Mouse (Mus musculus) kidney, embryonic 16.5 days (tissue): Measurements from ENCODE around the gene Osgin1. TPM values are rescaled to one million over a fixed set of nuclear protein-coding genes. Genes with fewer than 3 reads are reported as not detected.

Source experiments
- ATAC-seq: fragments of 200-750 bp; cut with Nextera tagmentation; 2 replicates; pipeline ENCODE4 v1.8.0; 2017; ENCODE audit warnings: moderate TSS enrichment; ENCODE audit not compliant: low FRiP score, low TSS enrichment
- H3K27ac ChIP-seq: fragments of 300-500 bp; sonication (generic); 2 replicates; pipeline ENCODE4 v1.5.1; 2014; ENCODE audit warnings: low read length
- H3K27me3 ChIP-seq: fragments of 300-500 bp; sonication (generic); 2 replicates; pipeline ENCODE4 v1.6.1; 2014; ENCODE audit warnings: low read length, control low read depth, mixed read lengths; ENCODE audit not compliant: insufficient read depth
- H3K36me3 ChIP-seq: fragments of 300-500 bp; sonication (generic); 2 replicates; pipeline ENCODE4 v1.6.1; 2014; ENCODE audit warnings: low read length, control low read depth, mixed read lengths; ENCODE audit not compliant: insufficient read depth
- H3K4me1 ChIP-seq: fragments of 300-500 bp; sonication (generic); 2 replicates; pipeline ENCODE4 v1.6.1; 2014; ENCODE audit warnings: low read length, control low read depth, mixed read lengths; ENCODE audit not compliant: insufficient read depth
- H3K4me2 ChIP-seq: fragments of 300-500 bp; sonication (generic); replicated peaks from 2 replicates; pipeline ENCODE4 v1.6.1; 2014; ENCODE audit warnings: low read depth, low read length
- H3K4me3 ChIP-seq: fragments of 300-500 bp; sonication (generic); 2 replicates; pipeline ENCODE4 v1.5.1; 2014; ENCODE audit warnings: mild to moderate bottlenecking, low read length
- H3K9ac ChIP-seq: fragments of 300-500 bp; sonication (generic); replicated peaks from 2 replicates; pipeline ENCODE4 v1.6.1; 2014; ENCODE audit warnings: low read length
- H3K9me3 ChIP-seq: fragments of 300-500 bp; sonication (generic); 2 replicates; pipeline ENCODE4 v1.6.1; 2016; ENCODE audit warnings: low read length, control low read depth
- WGBS: fragments of 180-500 bp; shearing (Covaris S2); extraction: QIAGEN DNeasy Blood & Tissue Kit; methylation state at CpG from one replicate; pipeline ENCODE4 v1.1.7; 2014; 5-methylcytosine and 5-hydroxymethylcytosine counted together
- polyA plus RNA-seq: library from polyadenylated mRNA; unstranded; fragments of >200 nt; fragmentation: Nextera tagmentation; extraction: Ambion mirVana; gene quantifications from 2 replicates; pipeline ENCODE4 v1.2.1, GENCODE M21; 2015

Osgin1 gene
- polyA plus RNA-seq, 1 experiment from 2014 or later, result 3.6 TPM

DNA sequence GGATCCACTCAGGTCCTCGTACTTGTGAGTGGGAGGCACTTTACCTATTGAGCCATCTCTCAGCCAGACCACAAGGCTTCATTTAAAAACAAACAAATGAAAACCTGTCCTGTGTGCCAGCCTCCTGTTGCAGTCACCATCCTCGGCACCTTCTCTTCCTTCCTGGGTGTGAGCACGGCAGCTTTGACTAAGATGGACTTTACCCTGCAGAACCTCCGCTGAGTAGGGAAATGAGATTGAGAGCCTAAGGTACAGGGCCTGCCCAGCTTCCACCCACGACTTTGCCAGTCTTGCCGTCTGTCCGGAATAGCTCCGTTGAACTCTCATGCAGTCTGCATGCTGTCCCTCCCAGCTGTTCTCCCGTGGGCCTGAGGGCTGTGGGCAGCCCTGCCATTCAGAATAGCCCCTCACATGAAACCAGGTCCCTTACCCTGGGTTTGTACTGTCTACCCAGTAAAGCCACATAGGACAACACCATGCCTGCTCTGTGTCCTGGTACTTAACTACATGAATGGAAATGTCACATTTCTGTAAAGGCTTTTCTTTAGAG is 33.7 kb upstream of the Osgin1 start:
- Histone ChIP-seq H3K36me3 (peaks cover 7% of the 10 kb centered on the region; the same call in 1 of the 2 replicates), H3K4me2 (no peak overlapping the region), H3K4me3 (no peak overlapping the region), H3K9me3 (no peaks in the 10 kb centered on the region), H3K9ac (no peak overlapping the region), H3K27me3 (no peaks in the 10 kb centered on the region), H3K4me1 (peaks cover 19% of the 10 kb centered on the region), H3K27ac (no peak overlapping the region)
- no peak for ATAC-seq
- WGBS, result 74% methylated on average over 9 of the region's 9 CpGs

DNA sequence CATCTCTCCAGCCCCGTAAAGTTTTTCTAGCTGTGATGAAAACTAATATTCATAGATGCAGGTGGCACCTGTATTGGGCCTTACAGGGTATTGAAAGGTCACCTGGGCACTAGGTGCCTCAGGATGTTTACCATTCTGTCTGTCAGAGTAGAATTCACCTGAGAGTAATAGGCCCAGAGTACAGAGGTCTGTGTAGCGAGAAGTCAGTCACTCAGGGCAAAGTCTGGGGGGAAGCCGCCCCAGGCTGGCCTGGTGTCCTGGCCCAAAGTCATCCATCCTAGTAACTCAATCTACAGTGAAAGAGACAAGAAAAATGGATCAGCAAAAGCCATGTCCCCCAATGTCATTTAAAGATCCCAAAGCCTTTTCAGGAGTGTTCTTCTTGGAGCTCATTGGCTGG is 33.0 kb upstream of the Osgin1 start:
- no peak for ATAC-seq
- Histone ChIP-seq H3K4me2 (no peak overlapping the region), H3K27ac (no peak overlapping the region), H3K36me3 (peaks cover 8% of the 10 kb centered on the region; the same call in 1 of the 2 replicates), H3K4me1 (peaks cover 12% of the 10 kb centered on the region), H3K9ac (no peak overlapping the region), H3K9me3 (no peaks in the 10 kb centered on the region), H3K4me3 (no peak overlapping the region), H3K27me3 (no peaks in the 10 kb centered on the region)
- 91% methylated on average over 3 of the region's 3 CpGs for WGBS

DNA sequence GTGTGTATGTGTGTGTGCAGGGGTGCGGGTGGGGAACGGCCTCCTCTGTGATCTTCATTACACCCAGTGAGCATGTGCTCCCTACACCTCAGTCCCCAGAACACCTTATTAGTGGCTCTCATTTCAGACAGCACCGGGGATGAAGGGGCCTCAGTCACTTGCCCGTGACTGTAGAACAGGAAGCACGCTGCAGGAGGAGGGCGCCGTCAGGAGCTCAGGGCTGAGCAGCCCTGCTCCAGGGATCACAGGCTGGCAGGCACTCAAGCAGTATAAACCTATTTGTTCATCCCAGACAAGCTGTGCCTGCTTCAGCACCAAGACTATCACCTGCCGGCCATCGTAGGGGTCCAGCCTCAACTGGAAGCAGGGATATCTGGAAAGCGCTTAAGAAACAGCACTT is 30.0 kb upstream of the Osgin1 start:
- Histone ChIP-seq H3K9me3 (no peaks in the 10 kb centered on the region), H3K4me2 (no peak overlapping the region), H3K27ac (no peak overlapping the region), H3K27me3 (no peaks in the 10 kb centered on the region), H3K9ac (no peak overlapping the region), H3K4me1 (0 out of 2 replicates have a peak, but pooled peaks cover 11% of the 10 kb centered on the region), H3K4me3 (no peak overlapping the region), H3K36me3 (peaks cover 21% of the 10 kb centered on the region; the same call in 1 of the 2 replicates)
- 42% methylated on average over 10 of the region's 10 CpGs for WGBS
- ATAC-seq, result peak; percentile 79

DNA sequence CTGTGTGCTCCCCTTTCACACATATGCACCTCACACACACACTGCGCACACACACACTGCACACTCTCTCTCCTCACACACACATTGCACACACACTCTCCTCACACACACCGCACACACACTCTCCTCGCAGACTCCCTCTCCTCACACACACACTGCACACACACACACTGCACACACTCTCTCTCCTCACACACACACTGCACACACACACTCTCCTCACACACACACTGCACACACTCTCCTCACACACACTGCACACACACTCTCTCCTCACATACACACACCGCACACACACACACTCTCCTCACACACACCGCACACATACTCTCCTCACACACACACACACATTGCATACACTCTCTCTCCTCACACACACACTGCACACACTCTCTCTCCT is 29.3 kb upstream of the Osgin1 start:
- Histone ChIP-seq H3K4me1 (0 out of 2 replicates have a peak, but pooled peaks cover 11% of the 10 kb centered on the region), H3K4me2 (no peak overlapping the region), H3K4me3 (no peak overlapping the region), H3K36me3 (peaks cover 25% of the 10 kb centered on the region; the same call in 1 of the 2 replicates), H3K9me3 (no peaks in the 10 kb centered on the region), H3K27ac (no peak overlapping the region), H3K27me3 (no peaks in the 10 kb centered on the region), H3K9ac (no peak overlapping the region)
- no peak for ATAC-seq
- 97% methylated on average over 5 of the region's 5 CpGs for WGBS

DNA sequence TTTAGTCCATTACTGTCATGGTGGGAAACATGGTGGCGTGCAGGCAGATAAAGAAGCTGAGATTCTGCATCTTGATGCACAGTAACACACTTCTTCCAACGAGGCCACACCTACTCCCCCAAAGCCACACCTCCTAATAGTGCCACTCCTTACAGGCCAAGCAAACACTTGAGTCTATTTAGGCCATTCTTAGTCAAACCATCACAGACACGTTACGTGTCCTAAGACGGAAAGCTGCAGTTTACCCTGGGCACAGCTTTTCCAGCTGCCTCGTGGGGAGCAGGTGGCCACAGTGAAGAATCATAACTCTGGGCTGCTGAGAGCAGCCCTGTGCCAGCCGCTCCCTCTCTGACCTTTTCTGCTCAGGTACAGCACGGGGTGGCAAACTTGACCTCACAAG is 25.6 kb upstream of the Osgin1 start:
- 84% methylated on average over 8 of the region's 8 CpGs for WGBS
- H3K4me2 ChIP-seq, result no peak overlapping the region
- ATAC-seq, result no peak

DNA sequence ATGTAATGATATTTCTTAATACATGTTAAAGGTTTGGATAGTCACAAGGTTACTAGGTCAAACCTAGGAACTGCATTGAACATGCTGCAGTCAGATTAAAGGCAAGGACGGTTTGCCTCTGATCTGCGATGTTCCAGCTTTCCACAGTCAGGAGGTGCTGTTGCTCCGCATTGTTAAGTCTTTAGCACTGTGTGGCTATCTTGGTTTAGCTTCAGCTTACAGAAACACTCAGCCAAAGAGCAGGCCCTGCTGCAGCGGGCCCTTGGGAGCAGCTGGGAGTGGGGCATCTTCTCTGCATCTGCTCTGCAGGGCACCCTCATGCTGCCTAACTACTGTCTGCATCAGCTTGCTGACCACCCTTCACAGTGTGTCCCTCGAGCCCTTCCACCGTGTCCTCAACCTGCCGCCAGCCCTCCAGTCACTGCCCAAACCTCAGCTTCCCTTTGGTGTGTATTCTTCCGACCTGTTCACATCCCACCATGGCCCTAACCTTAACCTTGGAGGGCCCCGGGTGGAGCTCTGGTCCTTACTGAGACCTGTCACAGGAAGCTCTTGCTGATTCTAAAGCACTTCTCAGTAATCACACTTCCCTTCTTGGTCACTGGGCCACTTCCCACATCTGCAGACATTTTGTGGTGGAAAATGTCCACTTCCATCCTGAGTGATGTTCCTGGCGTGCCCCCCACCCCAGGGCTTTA is 21.7 kb upstream of the Osgin1 start:
- Histone ChIP-seq H3K9me3 (no peaks in the 10 kb centered on the region), H3K4me3 (no peak overlapping the region), H3K36me3 (peaks cover 36% of the 10 kb centered on the region), H3K9ac (no peak overlapping the region), H3K27me3 (no peaks in the 10 kb centered on the region), H3K4me2 (no peak overlapping the region), H3K27ac (no peak overlapping the region), H3K4me1 (no peaks in the 10 kb centered on the region)
- WGBS, result 58% methylated on average over 10 of the region's 10 CpGs
- 0 out of 2 replicates have a peak, but pooled peaks have one; percentile 3 for ATAC-seq

More for the DNA sequence above, 25.6 kb upstream of the Osgin1 start:
- Histone ChIP-seq H3K4me3 (no peak overlapping the region), H3K36me3 (peaks cover 42% of the 10 kb centered on the region), H3K4me1 (0 out of 2 replicates have a peak, but pooled peaks cover 8% of the 10 kb centered on the region), H3K27me3 (no peaks in the 10 kb centered on the region), H3K9me3 (no peaks in the 10 kb centered on the region), H3K9ac (no peak overlapping the region), H3K27ac (no peak overlapping the region)

DNA sequence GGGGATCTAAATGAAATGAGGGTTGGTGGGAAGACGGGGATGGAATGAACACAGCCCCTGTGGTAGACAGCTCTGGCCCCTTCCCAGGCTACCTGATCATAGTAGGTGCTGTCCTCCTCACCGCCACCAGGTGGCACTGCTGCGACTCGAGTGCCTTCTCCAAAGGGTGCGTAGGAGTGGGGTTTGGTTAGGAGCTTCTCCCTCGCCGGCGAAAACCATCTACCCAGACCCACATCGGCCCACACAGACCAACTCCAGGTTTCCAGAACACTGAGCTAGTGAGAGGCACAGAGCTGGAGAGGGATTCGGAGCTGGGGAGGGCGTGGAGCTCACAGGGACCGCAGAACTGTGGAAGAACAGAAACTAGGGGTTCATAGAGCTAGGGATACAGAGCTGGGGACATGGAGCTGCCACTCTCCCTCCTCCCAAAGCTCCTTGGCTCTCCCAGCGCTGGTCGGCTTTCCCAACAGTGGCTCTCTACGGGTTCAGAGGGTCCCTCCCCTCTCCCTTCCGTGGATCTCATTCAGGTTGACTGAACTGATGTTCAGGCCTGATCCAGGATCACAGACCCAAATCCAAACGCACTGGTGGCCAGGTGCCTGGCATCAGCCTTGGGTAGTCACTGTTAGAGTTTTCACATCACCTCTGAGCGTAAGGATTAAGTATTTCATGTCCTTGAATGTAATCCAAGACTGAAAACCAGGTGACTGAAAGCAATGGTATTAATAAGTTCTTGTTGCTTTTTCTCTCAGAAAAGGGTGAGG is 21.0 kb upstream of the Osgin1 start:
- Histone ChIP-seq H3K27me3 (no peaks in the 10 kb centered on the region), H3K36me3 (peaks cover 31% of the 10 kb centered on the region), H3K27ac (no peak overlapping the region), H3K4me2 (peak overlapping the region; percentile 53), H3K9me3 (no peaks in the 10 kb centered on the region), H3K9ac (peak overlapping the region; percentile 42), H3K4me1 (no peaks in the 10 kb centered on the region), H3K4me3 (peak overlapping the region; percentile 13)
- 11% methylated on average over 18 of the region's 18 CpGs for WGBS
- ATAC-seq, result peak; percentile 66

DNA sequence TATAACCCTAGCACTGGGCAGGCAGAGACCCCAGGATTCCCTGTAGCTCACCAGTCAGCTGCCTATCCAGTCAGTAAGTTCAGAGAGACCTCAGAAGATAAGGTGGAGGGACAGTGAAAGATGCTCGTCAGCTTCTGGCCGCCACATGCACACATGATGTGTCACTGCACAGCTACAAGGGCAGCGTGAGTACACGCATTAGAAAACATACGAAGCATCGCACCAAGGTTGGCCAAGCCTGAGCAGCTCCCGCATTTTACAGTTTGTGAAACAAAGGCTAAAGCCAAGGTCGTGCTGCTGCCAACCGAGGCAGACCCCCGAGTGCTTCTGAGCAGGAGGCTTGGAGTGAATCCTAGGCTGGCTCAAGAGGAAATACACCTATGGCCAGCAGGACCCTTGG is 20.3 kb upstream of the Osgin1 start:
- H3K27me3 ChIP-seq, result no peaks in the 10 kb centered on the region
- no peak overlapping the region for H3K27ac ChIP-seq
- 80% methylated on average over 10 of the region's 10 CpGs for WGBS
- H3K4me1 ChIP-seq, result no peaks in the 10 kb centered on the region
- no peaks in the 10 kb centered on the region for H3K9me3 ChIP-seq
- H3K4me2 ChIP-seq, result no peak overlapping the region
- no peak overlapping the region for H3K4me3 ChIP-seq
- ATAC-seq, result no peak
- no peak overlapping the region for H3K9ac ChIP-seq
- H3K36me3 ChIP-seq, result peaks cover 25% of the 10 kb centered on the region

DNA sequence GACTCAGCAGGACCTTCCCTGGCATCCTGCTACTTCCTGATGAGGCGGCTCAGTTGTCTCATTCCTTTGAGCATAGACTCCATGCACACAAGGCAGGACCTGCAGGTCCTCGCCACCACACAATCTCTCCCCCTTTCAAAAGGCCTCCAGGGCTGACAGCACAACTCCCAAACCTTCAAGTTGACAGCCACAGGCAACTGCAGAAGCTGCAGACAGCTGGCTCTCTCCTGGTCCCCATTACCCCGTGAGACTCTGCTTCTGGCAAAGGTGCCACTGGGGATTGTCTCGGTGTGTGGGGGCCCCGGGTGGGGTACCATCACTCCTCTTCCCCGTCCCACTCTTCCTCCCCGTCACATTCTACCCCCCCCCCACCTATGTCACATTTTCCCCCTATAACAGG is 13.6 kb upstream of the Osgin1 start:
- H3K9me3 ChIP-seq, result no peaks in the 10 kb centered on the region
- no peaks in the 10 kb centered on the region for H3K36me3 ChIP-seq
- WGBS, result 73% methylated on average over 7 of the region's 7 CpGs
- no peak overlapping the region for H3K27ac ChIP-seq
- no peaks in the 10 kb centered on the region for H3K27me3 ChIP-seq
- no peak for ATAC-seq
- no peak overlapping the region for H3K4me3 ChIP-seq
- H3K4me2 ChIP-seq, result no peak overlapping the region
- peaks cover 24% of the 10 kb centered on the region; the same call in 1 of the 2 replicates for H3K4me1 ChIP-seq
- no peak overlapping the region for H3K9ac ChIP-seq
